Mouse (Mus musculus): ENCODE measurements around the gene Lbhd2.

DNA sequence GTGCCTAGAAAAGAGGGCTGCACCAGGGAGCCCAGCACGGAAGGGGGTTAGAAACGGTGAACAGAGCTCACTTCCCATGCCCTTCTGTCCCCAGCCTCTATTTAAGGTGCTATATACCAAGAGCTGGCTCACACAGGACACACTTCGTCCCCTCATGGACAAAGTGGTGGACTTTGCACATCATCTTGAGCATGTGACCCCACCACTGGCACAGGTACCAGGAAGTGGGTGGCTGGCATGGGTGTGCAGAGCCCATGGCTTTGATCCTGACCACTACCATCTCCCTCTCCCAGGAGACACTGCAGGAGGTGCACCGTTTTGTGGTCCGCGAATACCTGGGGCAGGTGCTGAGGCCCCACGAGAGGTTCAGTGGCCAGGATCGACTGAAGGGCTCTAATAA, 21.8 kb downstream of the Lbhd2 start:
- TF ChIP-seq CTCF (IDR thresholded peaks at IDR 0.05 in 2 of 3, conservative IDR thresholded peaks at IDR 0.05 in 1 of 3; ENCODE audit: control insufficient read depth in 1 of 3, insufficient read depth in 1 of 3, low read depth in 2 of 3, low read length in 3 of 3, poor library complexity in 1 of 3, severe bottlenecking in 1 of 3), result no peak
- no peak for TF ChIP-seq JUND (IDR thresholded peaks at IDR 0.05; ENCODE audit: low read depth, low read length)

All from MEL (cell line).